Mouse (Mus musculus) lung, embryonic 16.5 days (tissue): ENCODE results near the gene 2200002D01Rik. TPM values are rescaled to one million over a fixed set of nuclear protein-coding genes. Genes with fewer than 3 reads are reported as not detected.
"Not testable (repeated sequence)": the region's sequence is repeated elsewhere in the genome, so short reads cannot be mapped to it uniquely, and the experiment has no call there.

Source experiments
- ATAC-seq: fragments of 200-750 bp; cut with Nextera tagmentation; 2 replicates; pipeline ENCODE4 v1.8.0; 2017; ENCODE audit warnings: low read depth, mild to moderate bottlenecking, moderate library complexity
- H3K27ac ChIP-seq: fragments of 300-500 bp; sonication (generic); 2 replicates; pipeline ENCODE4 v1.5.1; 2014; ENCODE audit warnings: mild to moderate bottlenecking, control low read depth, low read length
- H3K27me3 ChIP-seq: fragments of 300-500 bp; sonication (generic); 2 replicates; pipeline ENCODE4 v1.6.1; 2014; ENCODE audit warnings: low read depth, low read length, mixed read lengths; ENCODE audit not compliant: control insufficient read depth, insufficient read depth
- H3K36me3 ChIP-seq: fragments of 300-500 bp; sonication (generic); 2 replicates; pipeline ENCODE4 v1.6.1; 2014; ENCODE audit warnings: low read length; ENCODE audit not compliant: control insufficient read depth, insufficient read depth
- H3K4me1 ChIP-seq: fragments of 300-500 bp; sonication (generic); replicated peaks from 2 replicates; pipeline ENCODE4 v1.6.1; 2014; ENCODE audit warnings: low read length, mixed read lengths; ENCODE audit not compliant: control insufficient read depth, insufficient read depth
- H3K4me2 ChIP-seq: fragments of 300-500 bp; sonication (generic); 2 replicates; pipeline ENCODE4 v1.6.1; 2014; ENCODE audit warnings: low read depth, low read length, control low read depth
- H3K4me3 ChIP-seq: fragments of 300-500 bp; sonication (generic); 2 replicates; pipeline ENCODE4 v1.5.1; 2014; ENCODE audit warnings: mild to moderate bottlenecking, low read length, control low read depth
- H3K9ac ChIP-seq: fragments of 300-500 bp; sonication (generic); 2 replicates; pipeline ENCODE4 v1.6.1; 2014; ENCODE audit warnings: low read length, control low read depth
- H3K9me3 ChIP-seq: fragments of 300-500 bp; sonication (generic); 2 replicates; pipeline ENCODE4 v1.6.1; 2016; ENCODE audit warnings: low read length; ENCODE audit not compliant: control insufficient read depth
- WGBS: fragments of 180-500 bp; shearing (Covaris S2); extraction: QIAGEN DNeasy Blood & Tissue Kit; methylation state at CpG from one replicate; pipeline ENCODE4 v1.1.7; 2014; 5-methylcytosine and 5-hydroxymethylcytosine counted together
- polyA plus RNA-seq: library from polyadenylated mRNA; unstranded; fragments of >200 nt; fragmentation: Nextera tagmentation; extraction: Ambion mirVana; gene quantifications from 2 replicates; pipeline ENCODE4 v1.2.1, GENCODE M21; 2015

Gene 2200002D01Rik
- polyA plus RNA-seq, 1 experiment from 2014 or later: 21.9 TPM

DNA sequence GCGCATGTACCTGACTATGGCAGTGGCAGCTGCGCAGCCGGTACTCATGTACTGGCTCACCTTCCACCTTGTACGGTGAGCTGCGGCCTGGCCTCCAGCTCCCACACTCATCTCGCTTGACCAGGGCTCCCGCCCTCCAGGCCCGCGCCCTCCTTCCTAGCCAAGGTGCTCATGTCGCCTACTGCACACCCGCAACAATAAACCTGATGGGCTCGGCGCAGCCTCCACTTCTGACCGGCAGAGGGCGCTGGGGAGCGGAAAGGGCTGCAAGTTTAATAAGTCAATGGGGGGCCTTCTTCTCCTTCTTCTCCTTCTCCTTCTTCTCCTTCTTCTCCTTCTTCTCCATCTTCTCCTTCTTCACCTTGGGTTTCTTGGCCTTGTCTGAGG is 959 bp downstream of the 2200002D01Rik start:
- Histone ChIP-seq H3K27ac (peak overlapping the region; percentile 84), H3K36me3 (peaks cover 6% of the 10 kb centered on the region; the same call in 1 of the 2 replicates), H3K27me3 (no peaks in the 10 kb centered on the region), H3K9me3 (no peaks in the 10 kb centered on the region), H3K4me2 (peak overlapping the region; percentile 77), H3K4me1 (peaks cover 25% of the 10 kb centered on the region), H3K4me3 (peak overlapping the region; percentile 49), H3K9ac (peak overlapping the region; percentile 66)
- 27% methylated on average over 16 of the region's 16 CpGs for WGBS
- peak; percentile 37; the same call in 1 of the 2 replicates for ATAC-seq

DNA sequence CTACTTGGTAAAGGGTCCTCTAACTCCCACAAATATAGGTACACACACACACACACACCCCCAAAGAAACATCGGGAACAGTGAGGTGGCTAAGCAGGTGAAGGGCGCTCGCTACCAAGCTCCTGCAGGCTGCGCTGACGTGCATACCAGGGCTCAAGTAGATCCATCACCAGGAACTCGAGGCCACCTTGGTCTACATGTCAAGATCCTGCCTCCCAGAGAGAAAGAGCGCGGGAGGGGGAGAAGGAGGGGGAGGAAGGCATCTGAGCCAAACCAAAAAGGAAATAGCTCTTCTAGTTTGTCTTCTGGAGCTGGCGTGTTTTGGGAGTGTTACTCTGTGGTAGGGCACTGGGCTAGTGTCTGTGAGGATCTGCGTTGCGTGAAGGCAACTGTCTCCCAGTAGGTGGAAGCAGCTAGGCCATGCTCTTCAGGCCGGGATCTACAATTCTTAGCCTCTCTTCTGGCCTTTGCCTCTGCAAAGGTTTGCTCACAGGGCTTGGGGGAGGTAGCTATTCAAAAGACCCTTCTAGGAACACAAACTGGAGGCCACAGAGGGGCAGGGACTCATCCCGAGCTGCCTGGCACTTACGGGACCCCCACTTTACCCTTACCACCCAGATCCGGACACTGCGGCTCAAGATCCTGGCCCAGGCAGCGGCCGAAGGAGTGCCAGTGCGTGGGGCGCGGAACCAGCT is 1.5 kb downstream of the 2200002D01Rik start:
- WGBS: 64% methylated on average over 21 of the region's 21 CpGs
- peak overlapping the region; percentile 49 for H3K4me3 ChIP-seq
- peaks cover 6% of the 10 kb centered on the region; the same call in 1 of the 2 replicates for H3K36me3 ChIP-seq
- H3K9ac ChIP-seq: peak overlapping the region; percentile 66
- no peaks in the 10 kb centered on the region for H3K27me3 ChIP-seq
- H3K4me2 ChIP-seq: peak overlapping the region; percentile 77
- H3K27ac ChIP-seq: peak overlapping the region; percentile 67
- peak; percentile 26; the same call in 1 of the 2 replicates for ATAC-seq
- H3K4me1 ChIP-seq: peaks cover 25% of the 10 kb centered on the region
- H3K9me3 ChIP-seq: no peaks in the 10 kb centered on the region

DNA sequence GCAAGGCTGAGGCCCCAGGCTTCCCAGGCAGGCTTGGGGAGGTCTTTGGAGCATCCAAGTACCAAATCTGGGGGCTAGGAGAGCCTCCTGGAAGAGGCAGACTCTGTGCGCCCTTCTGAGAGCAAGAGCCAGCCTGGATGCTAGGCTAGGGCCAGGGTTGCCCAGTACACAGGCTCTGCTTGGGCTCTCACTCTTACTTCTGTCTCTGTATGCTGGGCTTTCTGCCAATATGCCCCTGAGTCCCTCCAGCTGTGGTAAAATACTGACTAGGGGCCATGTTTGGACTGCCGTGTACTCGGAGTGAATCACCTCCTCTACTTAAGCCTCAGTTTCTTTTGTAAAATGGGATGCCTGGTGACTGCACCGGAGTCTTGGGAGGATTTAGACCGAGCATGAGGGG is 2.3 kb downstream of the 2200002D01Rik start:
- Histone ChIP-seq H3K4me3 (no peak overlapping the region), H3K27me3 (no peaks in the 10 kb centered on the region), H3K9ac (no peak overlapping the region), H3K36me3 (peaks cover 6% of the 10 kb centered on the region; the same call in 1 of the 2 replicates), H3K4me2 (no peak overlapping the region), H3K9me3 (no peaks in the 10 kb centered on the region), H3K27ac (peak overlapping the region; percentile 3; the same call in 1 of the 2 replicates), H3K4me1 (peaks cover 25% of the 10 kb centered on the region)
- 0 out of 2 replicates have a peak, but pooled peaks have one; percentile 27 for ATAC-seq
- WGBS: 70% methylated on average over 5 of the region's 5 CpGs

DNA sequence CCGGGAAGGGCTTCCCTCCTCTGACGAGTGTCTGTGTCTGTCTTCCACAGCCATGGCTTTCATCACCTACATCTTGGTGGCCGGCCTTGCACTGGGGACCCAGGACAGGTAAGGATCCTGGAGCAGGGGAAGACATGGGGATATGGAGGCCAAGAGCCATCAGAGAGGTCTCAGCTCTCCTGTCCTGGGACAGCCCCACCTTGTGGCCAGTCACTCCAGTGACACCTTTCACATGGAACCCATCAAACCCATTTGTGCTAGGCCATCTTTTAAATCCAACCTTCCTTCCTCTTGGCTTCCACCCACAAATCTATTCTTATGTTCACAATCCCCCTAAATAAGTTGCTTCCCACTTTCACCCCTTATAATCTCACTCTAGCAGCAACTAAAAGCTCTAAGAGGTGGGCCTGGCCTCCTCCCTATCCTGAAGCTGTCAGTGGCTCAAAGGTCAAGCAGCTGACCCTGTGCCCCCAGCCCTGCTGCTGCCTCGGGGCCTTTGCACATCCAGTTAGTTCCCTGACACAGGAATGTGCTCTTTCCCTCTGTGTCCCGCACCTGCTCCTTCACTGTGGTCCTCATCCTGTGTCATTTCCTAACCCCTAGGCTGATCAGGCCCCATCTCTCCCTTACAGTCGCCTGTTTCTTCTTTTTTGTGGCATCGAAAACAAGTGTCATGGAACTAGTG is 3.4 kb downstream of the 2200002D01Rik start:
- Histone ChIP-seq H3K27me3 (no peaks in the 10 kb centered on the region), H3K36me3 (peaks cover 6% of the 10 kb centered on the region; the same call in 1 of the 2 replicates), H3K4me2 (no peak overlapping the region), H3K4me3 (no peak overlapping the region), H3K9me3 (no peaks in the 10 kb centered on the region), H3K4me1 (peaks cover 25% of the 10 kb centered on the region), H3K9ac (no peak overlapping the region), H3K27ac (no peak overlapping the region)
- WGBS: 83% methylated on average over 7 of the region's 7 CpGs
- no peak for ATAC-seq

DNA sequence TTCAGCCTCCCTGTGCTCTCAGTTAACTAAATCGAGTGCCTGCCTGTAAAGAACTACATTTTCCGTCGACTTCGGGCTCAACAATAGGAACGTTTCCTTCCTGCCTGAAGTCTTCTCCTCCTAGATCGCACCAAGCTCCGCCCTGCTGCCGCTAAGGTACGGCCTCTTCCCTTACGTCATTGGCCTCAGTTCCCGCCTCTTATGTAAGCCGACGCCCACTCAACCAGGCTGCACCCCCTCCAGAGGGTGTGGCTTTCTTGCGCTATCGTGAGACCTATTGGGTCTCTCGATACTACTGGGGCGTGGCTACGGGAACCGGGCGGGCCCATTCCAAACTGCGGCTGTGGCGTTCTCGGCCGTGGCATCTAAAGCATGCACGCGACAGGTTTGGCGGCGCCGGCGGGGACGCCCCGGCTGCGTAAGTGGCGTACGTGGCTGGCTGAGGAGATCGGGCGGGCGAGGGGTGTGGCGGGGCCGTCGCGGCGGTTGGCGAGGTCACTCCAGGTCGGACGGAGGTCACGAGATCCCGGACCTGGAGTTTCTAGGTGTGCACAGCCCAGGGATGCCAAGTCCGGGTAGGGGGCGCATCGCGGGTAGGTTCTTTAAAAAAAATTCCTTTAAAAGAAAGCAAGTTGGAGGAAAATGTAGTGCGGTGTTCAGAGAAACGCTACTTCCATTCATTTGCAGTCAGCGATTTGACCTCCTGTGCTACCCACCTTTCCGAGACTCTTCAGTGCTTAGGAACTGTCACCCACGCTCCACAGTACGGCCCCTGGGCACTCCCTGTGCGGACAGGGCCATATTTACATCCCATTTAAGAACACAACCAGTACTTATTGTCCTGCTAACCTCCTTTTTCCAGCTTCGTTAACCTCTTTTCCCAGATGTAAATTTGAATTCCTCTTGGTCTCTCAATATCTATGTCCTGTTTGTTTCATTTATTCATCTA is 10.0 kb downstream of the 2200002D01Rik start, which contains the start of gene Yif1b:
Gene Yif1b (plus strand): TSS at position 311 of the 949 bp plus-strand sequence.
- WGBS: under 1% methylated on average over 58 of the region's 60 CpGs

DNA sequence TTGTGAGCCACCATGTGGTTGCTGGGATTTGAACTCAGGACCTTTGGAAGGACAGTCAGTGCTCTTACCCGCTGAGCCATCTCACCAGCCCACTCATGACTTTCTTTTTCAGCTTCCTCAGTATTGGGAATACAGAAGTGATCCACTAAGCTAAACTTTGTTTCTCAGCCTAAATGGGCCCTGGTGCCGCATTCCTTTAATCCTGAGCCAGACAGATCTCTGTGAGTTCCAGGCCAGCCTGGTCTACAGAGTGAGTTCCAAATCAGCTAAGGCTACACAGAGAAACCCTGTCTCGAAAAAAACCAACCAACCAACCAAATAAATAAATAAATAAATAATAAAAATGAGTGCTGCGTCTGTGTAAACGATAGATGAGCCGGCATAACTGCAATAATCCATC is 10.7 kb downstream of the 2200002D01Rik start:
- H3K9ac ChIP-seq: peak overlapping the region; percentile 66
- H3K27ac ChIP-seq: peak overlapping the region; percentile 97
- not testable (repeated sequence) for H3K9me3 ChIP-seq, H3K27me3 ChIP-seq, H3K36me3 ChIP-seq
- 26% methylated on average over 6 of the region's 6 CpGs for WGBS
- peak overlapping the region; percentile 45 for H3K4me3 ChIP-seq
- peaks cover 18% of the 10 kb centered on the region; the same call in 1 of the 2 replicates for H3K4me1 ChIP-seq
- H3K4me2 ChIP-seq: peak overlapping the region; percentile 61
- peak; percentile 4 for ATAC-seq

More for the DNA sequence above, 10.0 kb downstream of the 2200002D01Rik start, which contains the start of gene Yif1b:
- Histone ChIP-seq H3K4me2 (peak within 1 kb of the TSS; percentile 67), H3K9me3 (no peaks in the 10 kb centered on the region), H3K36me3 (no peaks in the 10 kb centered on the region), H3K4me3 (peak within 1 kb of the TSS; percentile 71), H3K4me1 (peaks cover 18% of the 10 kb centered on the region; the same call in 1 of the 2 replicates), H3K27me3 (no peaks in the 10 kb centered on the region), H3K27ac (peak within 1 kb of the TSS; percentile 97), H3K9ac (peak within 1 kb of the TSS; percentile 78)
- ATAC-seq: peak; percentile 98

DNA sequence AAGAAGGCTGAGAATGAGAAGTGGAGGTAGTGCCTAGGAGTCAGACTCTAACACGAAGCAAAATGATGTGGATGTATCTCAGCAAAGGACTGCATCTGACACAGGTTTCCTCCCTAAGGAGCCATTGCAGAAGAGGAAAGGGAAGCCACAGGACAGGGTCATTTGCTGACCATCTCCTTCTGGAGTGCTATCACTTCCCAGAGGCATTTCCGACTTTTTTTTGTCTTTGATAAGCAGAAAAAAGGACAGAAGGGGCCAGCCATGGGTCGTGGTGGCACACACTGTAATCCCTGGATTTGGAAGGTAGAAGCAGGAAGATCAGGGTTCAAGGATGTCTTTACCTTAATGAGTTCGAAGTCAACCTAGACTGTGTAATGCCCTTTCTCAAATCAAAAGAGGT is 11.7 kb downstream of the 2200002D01Rik start:
- Histone ChIP-seq H3K27me3 (peaks cover under 1% of the 10 kb centered on the region; the same call in 1 of the 2 replicates), H3K4me2 (no peak overlapping the region), H3K9me3 (no peaks in the 10 kb centered on the region), H3K4me3 (no peak overlapping the region), H3K27ac (no peak overlapping the region), H3K36me3 (no peaks in the 10 kb centered on the region), H3K9ac (no peak overlapping the region), H3K4me1 (peaks cover 18% of the 10 kb centered on the region; the same call in 1 of the 2 replicates)
- 72% methylated on average over 4 of the region's 4 CpGs for WGBS
- no peak for ATAC-seq

DNA sequence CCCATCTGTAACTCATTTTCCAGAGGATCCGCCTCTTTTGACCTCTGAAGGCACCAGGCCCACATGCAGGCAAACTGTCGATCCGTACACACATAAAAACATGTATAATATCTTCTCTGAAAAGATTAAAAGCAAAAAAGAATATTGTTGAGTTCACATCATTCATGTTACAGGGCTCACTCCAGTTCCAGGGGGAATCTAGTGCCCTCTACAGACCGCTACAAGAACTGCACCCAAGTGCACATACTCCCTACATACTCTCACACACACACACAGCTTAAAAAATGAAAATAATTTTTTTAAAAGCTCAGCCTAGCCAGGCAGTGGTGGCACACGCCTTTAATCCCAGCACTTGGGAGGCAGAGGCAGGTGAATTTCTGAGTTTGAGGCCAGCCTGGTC is 13.6 kb downstream of the 2200002D01Rik start:
- no peak for ATAC-seq
- H3K4me1 ChIP-seq: peaks cover 16% of the 10 kb centered on the region; the same call in 1 of the 2 replicates
- H3K27me3 ChIP-seq: peaks cover 6% of the 10 kb centered on the region; the same call in 1 of the 2 replicates
- H3K4me2 ChIP-seq: no peak overlapping the region
- H3K9ac ChIP-seq: no peak overlapping the region
- no peaks in the 10 kb centered on the region for H3K36me3 ChIP-seq
- no peaks in the 10 kb centered on the region for H3K9me3 ChIP-seq
- H3K27ac ChIP-seq: peak overlapping the region; percentile 51; the same call in 1 of the 2 replicates
- no peak overlapping the region for H3K4me3 ChIP-seq
- 75% methylated on average over 5 of the region's 5 CpGs for WGBS
